Mouse (Mus musculus) right cerebral cortex, postnatal 36 days (tissue): ENCODE results near the gene Olfr1441.

ENCODE experiments used
- DNase-seq, 2 experiments: peaks; one replicate each; pipeline ENCODE4 v3.0.0; 2022; ENCODE audit warnings: low spot score in 2 of 2, mixed read lengths in 1 of 2

Gene Olfr1441

GRCm38 (mm10) chr19:12417361-12417760 is at the start of gene Olfr1441:
Gene Olfr1441, plus strand, starts transcription at chr19:12417433.
- no peak for DNase-seq

GRCm38 (mm10) chr19:12373004-12373403 is 44.2 kb upstream of the Olfr1441 start:
- DNase-seq = no peak

GRCm38 (mm10) chr19:12374465-12375025 is 42.7 kb upstream of the Olfr1441 start:
- DNase-seq = peak; percentile 5 to 16

- no peak for DNase-seq
Measured at GRCm38 (mm10) chr19:12386979-12387378, 30.3 kb upstream of the Olfr1441 start, which contains the start of gene Olfr1440. Gene Olfr1440, plus strand, starts transcription at chr19:12387279.

- peak in 1 of 2 experiments; percentile 22 for DNase-seq
Measured at GRCm38 (mm10) chr19:12413737-12414136, 3.5 kb upstream of the Olfr1441 start.

- DNase-seq = no peak
Measured at GRCm38 (mm10) chr19:12418312-12418711, 1.1 kb downstream of the Olfr1441 start.

GRCm38 (mm10) chr19:12420555-12420954 is 3.3 kb downstream of the Olfr1441 start:
- no peak for DNase-seq

GRCm38 (mm10) chr19:12421680-12422079 is 4.4 kb downstream of the Olfr1441 start:
- no peak for DNase-seq

- no peak for DNase-seq
Measured at GRCm38 (mm10) chr19:12427101-12427500, 9.9 kb downstream of the Olfr1441 start.

GRCm38 (mm10) chr19:12427605-12428004 is 10.4 kb downstream of the Olfr1441 start, which contains the start of gene Pfpl:
Gene Pfpl, plus strand, starts transcription at chr19:12427905.
- no peak for DNase-seq

GRCm38 (mm10) chr19:12433033-12433432 is 15.8 kb downstream of the Olfr1441 start:
- no peak for DNase-seq

- DNase-seq = no peak
Measured at GRCm38 (mm10) chr19:12435011-12435416, 17.8 kb downstream of the Olfr1441 start.

GRCm38 (mm10) chr19:12435750-12436524 is 18.7 kb downstream of the Olfr1441 start:
- no peak for DNase-seq

GRCm38 (mm10) chr19:12439581-12439980 is 22.3 kb downstream of the Olfr1441 start:
- DNase-seq = no peak

- DNase-seq = no peak
Measured at GRCm38 (mm10) chr19:12440103-12440725, 23.0 kb downstream of the Olfr1441 start.

- no peak for DNase-seq
Measured at GRCm38 (mm10) chr19:12442560-12442959, 25.3 kb downstream of the Olfr1441 start.

- DNase-seq = no peak
Measured at GRCm38 (mm10) chr19:12445014-12445413, 27.8 kb downstream of the Olfr1441 start.

- DNase-seq = no peak
Measured at GRCm38 (mm10) chr19:12457401-12458066, 40.3 kb downstream of the Olfr1441 start.

GRCm38 (mm10) chr19:12459516-12459915 is 42.3 kb downstream of the Olfr1441 start:
- DNase-seq = no peak

GRCm38 (mm10) chr19:12460282-12461249 is 43.3 kb downstream of the Olfr1441 start, which contains the start of gene Mpeg1:
Gene Mpeg1, plus strand, starts transcription at chr19:12460779.
- DNase-seq = no peak
